Mouse (Mus musculus) gastrocnemius, postnatal 4 days (tissue): ENCODE measurements around the gene Cdh13. TPM values are rescaled to one million over a fixed set of nuclear protein-coding genes. Genes with fewer than 3 reads are reported as not detected.

Experiments used
- DNase-seq, 2 experiments: peaks; one replicate each; pipeline ENCODE4 v3.0.0; 2021 to 2022; ENCODE audit warnings: low spot score in 2 of 2, mixed read lengths in 2 of 2
- total RNA-seq, 2 experiments: library from RNA; stranded (reverse); gene quantifications; 2 replicates each; pipeline ENCODE4 v1.2.3; 2021

Gene Cdh13
- total RNA-seq, 2 experiments from 2014 or later, result 136 to 141 TPM

DNA sequence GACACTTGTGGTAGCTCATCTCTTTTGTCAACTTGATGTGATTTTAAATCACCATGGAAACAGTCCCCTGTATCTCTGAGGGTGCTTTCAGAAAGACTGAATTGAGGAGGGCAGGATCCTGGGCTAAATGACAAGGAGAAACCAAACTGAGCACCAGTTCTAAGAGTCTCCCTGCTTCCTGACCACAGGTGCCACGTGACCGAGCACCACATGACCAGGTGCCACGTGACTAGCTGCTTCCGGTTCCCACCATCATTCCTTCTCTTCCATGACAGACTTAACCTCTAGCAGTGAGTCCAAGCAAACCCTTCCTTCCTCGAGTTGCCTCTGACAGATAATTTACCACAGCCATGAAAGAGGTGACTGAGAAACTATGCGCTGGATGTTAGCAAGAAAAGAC is 280.5 kb downstream of the Cdh13 start:
- no peak for DNase-seq

DNA sequence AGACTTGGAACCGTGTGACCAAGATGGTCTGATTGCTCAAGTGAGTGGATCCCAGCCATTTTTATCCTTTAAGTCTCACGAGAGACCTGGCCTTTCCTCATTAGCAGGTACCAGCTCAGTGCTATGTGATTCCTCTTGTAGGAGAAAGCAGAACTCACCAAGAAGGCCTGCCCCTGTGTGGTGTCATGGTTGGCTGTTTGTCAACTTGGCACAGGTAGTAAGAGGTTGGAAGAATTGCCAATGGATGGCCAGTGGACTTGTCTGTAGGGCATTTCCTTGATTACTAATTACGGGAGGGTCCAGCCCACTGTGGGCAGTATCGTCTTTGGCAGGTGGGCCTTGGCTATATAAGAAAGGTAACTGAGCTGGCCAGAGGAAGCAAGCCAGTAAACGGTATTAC is 281.7 kb downstream of the Cdh13 start:
- DNase-seq, result no peak

- peak in 1 of 2 experiments; percentile 19 for DNase-seq
Measured at GRCm38 (mm10) chr8:118565887-118566747, 282.6 kb downstream of the Cdh13 start.

DNA sequence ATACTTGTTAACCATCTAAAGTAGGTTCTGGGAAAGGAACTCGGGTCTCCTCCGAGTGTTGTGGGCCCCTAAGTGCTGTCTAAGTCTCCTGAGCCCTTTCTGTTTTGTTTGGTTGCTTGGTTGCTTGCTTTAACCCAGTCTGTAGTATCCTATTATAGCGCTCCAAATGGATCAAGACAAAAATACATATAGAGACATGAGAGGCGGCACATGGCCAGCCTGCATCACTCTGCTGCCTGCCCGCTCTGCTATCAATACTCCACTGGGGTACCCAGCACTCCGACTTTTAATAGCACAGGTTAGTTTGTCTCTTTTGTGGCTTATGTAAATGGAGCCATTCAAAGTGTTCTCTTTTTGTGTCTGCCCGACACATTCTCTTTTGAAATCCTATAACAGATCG is 285.8 kb downstream of the Cdh13 start:
- DNase-seq, result no peak

- DNase-seq, result no peak
Measured at GRCm38 (mm10) chr8:118581256-118581655, 297.7 kb downstream of the Cdh13 start.

DNA sequence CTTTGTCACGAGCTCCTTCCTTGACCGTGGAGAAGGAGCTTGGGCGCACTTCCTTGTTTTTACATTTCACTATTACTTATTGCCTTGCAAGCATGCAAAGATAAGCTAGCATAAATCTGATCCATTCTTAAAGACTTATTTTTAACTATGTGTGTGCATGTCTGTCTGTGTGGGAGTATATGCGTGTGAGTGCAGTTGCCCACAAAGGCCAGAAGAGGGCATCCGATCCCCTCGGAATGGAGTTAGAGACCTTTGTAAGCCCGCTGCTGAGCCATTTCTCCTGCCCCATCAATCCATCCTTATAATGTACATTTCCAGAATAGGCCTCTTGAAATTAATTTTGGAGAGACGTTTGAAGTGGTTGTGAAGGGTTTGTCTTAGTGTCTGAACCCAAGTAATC is 298.7 kb downstream of the Cdh13 start:
- DNase-seq, result no peak

DNA sequence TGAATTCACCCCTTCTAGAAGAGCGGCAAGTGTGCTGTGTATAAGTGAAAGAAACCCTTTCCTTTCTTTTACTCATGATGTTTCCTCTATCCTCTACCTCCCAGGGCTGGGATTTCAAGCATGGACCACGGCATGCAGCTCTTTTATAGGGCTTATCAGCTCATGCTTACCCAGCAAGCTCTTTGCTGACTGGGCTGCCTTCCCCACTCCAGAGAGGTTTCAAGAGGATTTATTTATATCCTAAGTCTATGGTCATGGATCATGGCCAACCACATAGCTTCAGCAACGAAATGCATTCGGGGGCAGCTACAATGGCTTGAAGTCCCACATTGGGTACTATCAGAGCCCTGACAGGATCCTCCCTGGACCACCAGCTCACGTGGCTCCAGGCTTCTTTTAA is 304.4 kb downstream of the Cdh13 start:
- DNase-seq, result no peak

- DNase-seq, result no peak
Measured at GRCm38 (mm10) chr8:118596816-118597215, 313.3 kb downstream of the Cdh13 start.

GRCm38 (mm10) chr8:118601376-118601775 is 317.8 kb downstream of the Cdh13 start:
- DNase-seq, result no peak

GRCm38 (mm10) chr8:118602074-118602473 is 318.5 kb downstream of the Cdh13 start:
- DNase-seq, result peak in 1 of 2 experiments; percentile 18

- no peak for DNase-seq
Measured at GRCm38 (mm10) chr8:118611551-118611950, 328.0 kb downstream of the Cdh13 start.

- no peak for DNase-seq
Measured at GRCm38 (mm10) chr8:118618195-118618594, 334.7 kb downstream of the Cdh13 start.

- no peak for DNase-seq
Measured at GRCm38 (mm10) chr8:118626425-118626824, 342.9 kb downstream of the Cdh13 start.

GRCm38 (mm10) chr8:118627737-118628136 is 344.2 kb downstream of the Cdh13 start:
- DNase-seq, result no peak

GRCm38 (mm10) chr8:118628702-118629101 is 345.2 kb downstream of the Cdh13 start:
- DNase-seq, result no peak

DNA sequence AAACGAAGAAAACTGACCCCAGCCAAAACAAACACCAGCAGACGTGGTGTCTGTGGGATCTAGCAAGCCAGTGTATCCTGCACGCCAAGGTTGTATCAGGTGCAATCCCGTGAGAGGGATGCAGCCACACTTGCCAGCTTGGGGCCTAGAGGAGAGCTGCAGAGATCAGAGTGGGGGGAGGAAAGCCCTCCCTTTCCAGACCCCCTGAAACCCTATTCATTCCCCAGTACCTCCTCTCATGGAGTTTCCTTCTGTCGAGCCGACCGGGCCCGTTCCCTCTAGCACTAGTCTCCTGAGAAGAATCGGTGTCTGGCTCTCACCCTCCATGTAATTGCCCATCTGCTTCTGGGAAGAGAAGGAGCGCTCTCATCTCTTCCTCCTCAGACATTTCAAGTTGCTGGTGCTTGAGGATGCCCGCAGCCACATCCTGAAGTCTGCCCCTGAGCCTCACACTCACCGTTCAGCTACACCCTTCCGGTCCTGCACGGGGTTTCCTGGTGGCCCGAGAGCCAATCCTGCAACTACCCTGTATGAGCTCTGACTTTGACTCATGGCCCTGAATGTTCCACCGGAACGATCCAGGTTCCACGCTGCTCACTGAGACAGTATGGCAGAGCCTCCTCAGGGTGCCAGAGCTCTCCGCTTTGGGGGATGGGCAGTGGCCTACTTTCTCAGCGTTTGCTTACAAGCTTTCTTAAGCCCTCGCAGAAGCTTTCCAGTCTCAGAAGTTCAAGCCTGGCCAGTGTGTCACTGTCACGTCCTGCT is 351.9 kb downstream of the Cdh13 start:
- DNase-seq, result no peak

- no peak for DNase-seq
Measured at GRCm38 (mm10) chr8:118639606-118640005, 356.1 kb downstream of the Cdh13 start.

- DNase-seq, result no peak
Measured at GRCm38 (mm10) chr8:118641799-118642198, 358.3 kb downstream of the Cdh13 start.

GRCm38 (mm10) chr8:118648801-118649537 is 365.4 kb downstream of the Cdh13 start:
- DNase-seq, result no peak

DNA sequence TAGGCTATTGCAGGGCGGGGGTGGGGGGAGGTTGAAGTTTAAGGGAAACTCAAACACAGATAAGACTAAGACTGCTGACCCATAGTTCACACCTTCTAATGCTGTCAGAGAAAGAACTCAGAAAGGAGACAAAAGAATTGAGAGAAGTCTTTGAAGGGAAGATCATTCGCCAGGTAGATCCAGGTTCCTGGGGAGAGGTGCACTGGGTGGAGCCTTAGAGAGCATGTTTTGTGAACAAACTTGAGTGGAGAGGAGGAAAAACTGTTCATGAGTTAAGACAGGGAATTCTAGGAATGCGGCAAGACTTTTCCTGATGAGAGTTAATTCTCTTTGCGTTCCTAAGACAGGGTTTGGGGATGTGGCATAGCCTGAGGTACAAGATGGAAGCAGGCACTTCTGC is 366.4 kb downstream of the Cdh13 start:
- DNase-seq, result no peak

- no peak for DNase-seq
Measured at GRCm38 (mm10) chr8:118662001-118662829, 378.7 kb downstream of the Cdh13 start.
